Mouse (Mus musculus) midbrain, embryonic 12.5 days (tissue): ENCODE results near the gene Psip1. TPM values are rescaled to one million over a fixed set of nuclear protein-coding genes. Genes with fewer than 3 reads are reported as not detected.

Source experiments
- ATAC-seq: fragments of 200-750 bp; cut with Nextera tagmentation; 2 replicates; pipeline ENCODE4 v1.8.0; 2017; ENCODE audit warnings: low read depth, moderate TSS enrichment, moderate library complexity; ENCODE audit not compliant: low FRiP score
- H3K27ac ChIP-seq: fragments of 300-500 bp; sonication (generic); replicated peaks from 2 replicates; pipeline ENCODE4 v1.5.1; 2016; ENCODE audit warnings: mild to moderate bottlenecking
- H3K27me3 ChIP-seq: fragments of 300-500 bp; sonication (generic); 2 replicates; pipeline ENCODE4 v1.6.1; 2016; ENCODE audit warnings: mild to moderate bottlenecking
- H3K36me3 ChIP-seq: fragments of 300-500 bp; sonication (generic); 2 replicates; pipeline ENCODE4 v1.6.1; 2016
- H3K4me1 ChIP-seq: fragments of 300-500 bp; sonication (generic); 2 replicates; pipeline ENCODE4 v1.6.1; 2016
- H3K4me2 ChIP-seq: fragments of 300-500 bp; sonication (generic); replicated peaks from 2 replicates; pipeline ENCODE4 v1.6.1; 2016; ENCODE audit warnings: mild to moderate bottlenecking, moderate library complexity
- H3K4me3 ChIP-seq: fragments of 300-500 bp; sonication (generic); 2 replicates; pipeline ENCODE4 v1.5.1; 2016; ENCODE audit warnings: mild to moderate bottlenecking
- H3K9ac ChIP-seq: fragments of 300-500 bp; sonication (generic); replicated peaks from 2 replicates; pipeline ENCODE4 v1.6.1; 2016; ENCODE audit warnings: mild to moderate bottlenecking, moderate library complexity
- H3K9me3 ChIP-seq: fragments of 300-500 bp; sonication (generic); 2 replicates; pipeline ENCODE4 v1.6.1; 2016; ENCODE audit warnings: mild to moderate bottlenecking
- WGBS: fragments of 180-500 bp; shearing (Covaris S2); methylation state at CpG from one replicate; pipeline ENCODE4 v1.1.7; 2016; 5-methylcytosine and 5-hydroxymethylcytosine counted together
- polyA plus RNA-seq: library from polyadenylated mRNA; unstranded; fragments of >200 nt; fragmentation: Nextera tagmentation; extraction: Ambion mirVana; gene quantifications from 2 replicates; pipeline ENCODE4 v1.2.1, GENCODE M21; 2016

Gene Psip1
- polyA plus RNA-seq, 1 experiment from 2014 or later = 449 TPM

DNA sequence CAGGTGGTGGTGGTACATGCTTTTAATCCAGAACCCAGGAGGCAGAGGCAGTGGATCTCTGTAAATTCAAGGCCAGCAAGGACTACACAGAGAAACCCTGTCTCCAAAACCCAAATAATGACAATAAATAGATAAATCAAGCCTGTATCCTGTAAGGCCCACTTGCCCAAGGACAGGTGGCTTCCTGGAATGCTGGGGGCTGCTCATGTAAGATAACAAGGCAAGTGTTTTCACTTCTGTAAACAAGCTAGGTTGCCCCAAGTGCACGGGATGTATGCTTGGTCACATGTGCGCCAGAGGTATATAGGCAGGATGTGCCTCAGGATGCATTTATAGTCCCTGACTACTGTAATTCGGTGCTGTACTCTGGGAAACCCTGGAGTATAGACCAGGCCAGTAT lies 74.2 kb downstream of the Psip1 start:
- H3K9me3 ChIP-seq = peaks cover 12% of the 10 kb centered on the region
- H3K4me2 ChIP-seq = no peak overlapping the region
- H3K36me3 ChIP-seq = 0 out of 2 replicates have a peak, but pooled peaks cover 3% of the 10 kb centered on the region
- no peak for ATAC-seq
- no peak overlapping the region for H3K9ac ChIP-seq
- no peak overlapping the region for H3K4me3 ChIP-seq
- WGBS = 85% methylated on average over 3 of the region's 3 CpGs
- no peaks in the 10 kb centered on the region for H3K27me3 ChIP-seq
- no peak overlapping the region for H3K27ac ChIP-seq
- peaks cover 5% of the 10 kb centered on the region for H3K4me1 ChIP-seq

GRCm38 (mm10) chr4:83409867-83410505 lies 76.3 kb downstream of the Psip1 start:
- H3K4me2 ChIP-seq = no peak overlapping the region
- H3K9ac ChIP-seq = no peak overlapping the region
- H3K4me3 ChIP-seq = no peak overlapping the region
- 0 out of 2 replicates have a peak, but pooled peaks cover 3% of the 10 kb centered on the region for H3K36me3 ChIP-seq
- ATAC-seq = no peak
- no peaks in the 10 kb centered on the region for H3K27me3 ChIP-seq
- no peak overlapping the region for H3K27ac ChIP-seq
- WGBS = 97% methylated on average over 4 of the region's 4 CpGs
- H3K9me3 ChIP-seq = peaks cover 8% of the 10 kb centered on the region
- no peaks in the 10 kb centered on the region for H3K4me1 ChIP-seq

GRCm38 (mm10) chr4:83407688-83408087 lies 78.6 kb downstream of the Psip1 start:
- no peak overlapping the region for H3K9ac ChIP-seq
- WGBS = 91% methylated on average over 6 of the region's 6 CpGs
- no peaks in the 10 kb centered on the region for H3K27me3 ChIP-seq
- no peak overlapping the region for H3K27ac ChIP-seq
- no peak overlapping the region for H3K4me3 ChIP-seq
- 0 out of 2 replicates have a peak, but pooled peaks cover 3% of the 10 kb centered on the region for H3K36me3 ChIP-seq
- ATAC-seq = no peak
- H3K4me2 ChIP-seq = no peak overlapping the region
- H3K4me1 ChIP-seq = no peaks in the 10 kb centered on the region
- H3K9me3 ChIP-seq = peaks cover 16% of the 10 kb centered on the region

Other genes with a start within 250 kb of the Psip1 start
- gene Ttc39b, start 162.2 kb downstream of the Psip1 start, polyA plus RNA-seq = 3.3 and 3.5 TPM in 2 replicates
- 80.1 and 85.6 TPM in 2 replicates for gene Snapc3, start 68.7 kb downstream of the Psip1 start, polyA plus RNA-seq
- 6.3 and 6.4 TPM in 2 replicates for gene Ccdc171, start 39.1 kb upstream of the Psip1 start, polyA plus RNA-seq